Mouse (Mus musculus) heart, postnatal 4 days (tissue): ENCODE data around the gene Olfr868. TPM values are rescaled to one million over a fixed set of nuclear protein-coding genes. Genes with fewer than 3 reads are reported as not detected.

Experiments
- DNase-seq: peaks from one replicate; pipeline ENCODE4 v3.0.0; 2021
- total RNA-seq, 2 experiments: library from RNA; stranded (reverse); gene quantifications; 2 replicates each; pipeline ENCODE4 v1.2.3; 2021

The Olfr868 gene
- not detected for total RNA-seq

- DNase-seq: no peak
Observed at GRCm38 (mm10) chr9:20098326-20098725, at the start of gene Olfr868. Gene Olfr868 (plus strand): TSS chr9:20098626.

GRCm38 (mm10) chr9:20057462-20057861 is 41.0 kb upstream of the Olfr868 start, which contains the start of gene Olfr867:
Gene Olfr867 (minus strand): TSS chr9:20057562.
- no peak for DNase-seq

DNA sequence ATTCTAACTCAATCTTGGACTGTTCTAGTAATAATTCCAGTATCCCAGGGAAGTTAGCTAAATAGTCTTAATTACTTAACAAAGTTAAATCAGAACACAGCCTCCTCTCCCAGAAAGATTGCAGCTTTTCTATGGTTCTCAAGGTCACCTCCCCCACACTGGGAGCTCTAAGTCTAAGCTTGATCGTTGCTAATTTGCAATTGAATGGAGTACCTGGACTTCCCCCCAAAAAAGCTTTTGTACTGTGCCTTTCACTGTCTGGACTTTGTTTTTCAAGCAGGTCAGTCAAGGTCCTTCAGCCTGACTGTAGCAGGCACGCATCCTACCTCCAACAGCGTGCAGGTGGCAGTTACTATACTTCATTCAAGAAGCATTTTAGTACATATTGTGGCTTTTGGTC is 28.2 kb upstream of the Olfr868 start:
- no peak for DNase-seq

GRCm38 (mm10) chr9:20071291-20071690 is 27.1 kb upstream of the Olfr868 start:
- no peak for DNase-seq

DNA sequence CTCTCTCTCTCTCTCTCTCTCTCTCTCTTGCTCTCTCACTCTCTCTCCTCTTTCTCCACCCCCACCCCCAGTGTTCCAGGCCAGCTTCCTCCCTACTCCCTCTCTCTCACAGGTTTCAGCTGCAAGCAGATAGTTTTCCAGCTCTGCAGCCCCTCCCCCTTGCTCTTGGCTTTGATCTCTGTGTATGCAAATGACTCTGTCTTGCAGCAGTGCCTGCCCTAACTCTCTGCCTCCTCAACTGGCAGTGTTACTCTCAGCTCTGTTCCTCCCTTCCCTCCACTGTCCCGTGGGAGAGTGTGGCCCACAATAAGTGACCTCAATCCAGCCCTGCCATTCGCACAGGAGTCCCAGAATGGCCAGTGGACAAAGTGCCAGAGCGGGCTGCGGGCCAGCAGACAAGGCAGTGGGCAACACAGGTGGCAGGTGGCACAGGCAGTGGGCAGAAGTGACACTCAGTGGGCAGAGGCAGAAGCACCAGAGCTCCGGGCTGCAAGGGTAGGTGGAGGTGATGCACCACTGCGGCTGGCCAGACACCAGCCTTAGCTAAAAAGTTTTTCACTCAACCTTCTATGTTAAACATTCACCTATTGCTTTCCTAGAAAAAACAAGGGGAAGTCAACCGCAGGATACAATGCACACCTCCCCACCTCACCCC is 24.8 kb upstream of the Olfr868 start:
- no peak for DNase-seq

DNA sequence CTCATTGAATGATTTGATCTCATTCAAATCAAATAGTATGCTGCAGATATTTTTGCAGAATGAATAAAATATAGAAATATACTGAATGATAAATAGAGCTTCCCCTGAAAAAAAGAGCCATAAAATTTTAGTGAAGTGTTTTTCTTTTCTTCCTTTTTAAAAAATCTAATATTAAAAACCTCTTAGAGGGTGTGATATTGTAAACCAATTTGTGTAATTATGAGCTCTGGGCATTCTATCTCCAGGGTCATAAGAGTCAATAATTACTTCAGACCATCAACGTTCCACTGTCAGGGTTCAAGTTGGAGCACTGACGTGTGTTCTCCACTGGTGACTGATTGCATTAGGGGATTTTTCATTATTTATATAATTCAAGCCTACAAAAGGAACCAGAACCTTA is 30.3 kb downstream of the Olfr868 start, which contains the start of gene Olfr869:
Gene Olfr869 (plus strand): TSS at position 301 of the 400 bp plus-strand sequence.
- DNase-seq: no peak

- no peak for DNase-seq
Observed at GRCm38 (mm10) chr9:20149706-20150105, 51.3 kb downstream of the Olfr868 start.

Other genes starting within 250 kb of the Olfr868 start
- gene Olfr860, start 248.9 kb upstream of the Olfr868 start, total RNA-seq: not detected
- not detected for gene Olfr862, start 210.6 kb upstream of the Olfr868 start, total RNA-seq
- gene Olfr77, start 181.8 kb upstream of the Olfr868 start, total RNA-seq: not detected
- gene Olfr866, start 70.6 kb upstream of the Olfr868 start, total RNA-seq: not detected
- gene Olfr867, start 41.1 kb upstream of the Olfr868 start, total RNA-seq: not detected
- not detected for gene Olfr869, start 30.4 kb downstream of the Olfr868 start, total RNA-seq
- not detected for gene Olfr870, start 75.4 kb downstream of the Olfr868 start, total RNA-seq
- gene Olfr871, start 113.6 kb downstream of the Olfr868 start, total RNA-seq: not detected
- gene Olfr872, start 138.5 kb downstream of the Olfr868 start, total RNA-seq: not detected
- gene Olfr39, start 183.7 kb downstream of the Olfr868 start, total RNA-seq: not detected
- gene Olfr873, start 199.9 kb downstream of the Olfr868 start, total RNA-seq: not detected
- under 1 TPM in 1 of 2 experiments, not detected in 1; 0.09 TPM for gene Olfr18, start 237.5 kb downstream of the Olfr868 start, total RNA-seq